Mouse (Mus musculus) hindbrain, embryonic 16.5 days (tissue): ENCODE measurements at regions not wholly inside any gene's neighbourhood (a gene's known extent, or its start where the extent isn't known, plus 50 kb on each side); places are given as distances from the start of the nearest gene placed in this dataset.

Experiments
- ATAC-seq: fragments of 200-750 bp; cut with Nextera tagmentation; 2 replicates; pipeline ENCODE4 v1.8.0; 2017; ENCODE audit warnings: moderate TSS enrichment, moderate library complexity
- H3K27ac ChIP-seq: fragments of 300-500 bp; sonication (generic); 2 replicates; pipeline ENCODE4 v1.5.1; 2014; ENCODE audit warnings: low read depth, mild to moderate bottlenecking, control low read depth, low read length, moderate library complexity
- H3K27me3 ChIP-seq: fragments of 300-500 bp; sonication (generic); replicated peaks from 2 replicates; pipeline ENCODE4 v1.6.1; 2014; ENCODE audit warnings: low read length; ENCODE audit not compliant: control insufficient read depth, insufficient read depth
- H3K36me3 ChIP-seq: fragments of 300-500 bp; sonication (generic); 2 replicates; pipeline ENCODE4 v1.6.1; 2014; ENCODE audit warnings: mild to moderate bottlenecking, low read length, moderate library complexity, mixed read lengths; ENCODE audit not compliant: control insufficient read depth, insufficient read depth
- H3K4me1 ChIP-seq: fragments of 300-500 bp; sonication (generic); 2 replicates; pipeline ENCODE4 v1.6.1; 2014; ENCODE audit warnings: low read depth, low read length; ENCODE audit not compliant: control insufficient read depth, insufficient read depth
- H3K4me2 ChIP-seq: fragments of 300-500 bp; sonication (generic); 2 replicates; pipeline ENCODE4 v1.6.1; 2014; ENCODE audit warnings: mild to moderate bottlenecking, low read length, control low read depth, moderate library complexity
- H3K4me3 ChIP-seq: fragments of 300-500 bp; sonication (generic); 2 replicates; pipeline ENCODE4 v1.5.1; 2014; ENCODE audit warnings: mild to moderate bottlenecking, low read length, control low read depth, moderate library complexity
- H3K9ac ChIP-seq: fragments of 300-500 bp; sonication (generic); 2 replicates; pipeline ENCODE4 v1.6.1; 2014; ENCODE audit warnings: low read depth, mild to moderate bottlenecking, control low read depth, low read length, moderate library complexity
- H3K9me3 ChIP-seq: fragments of 300-500 bp; sonication (generic); 2 replicates; pipeline ENCODE4 v1.6.1; 2014; ENCODE audit warnings: mild to moderate bottlenecking, low read length, moderate library complexity; ENCODE audit not compliant: control insufficient read depth
- WGBS: fragments of 180-500 bp; shearing (Covaris S2); extraction: QIAGEN DNeasy Blood & Tissue Kit; methylation state at CpG from one replicate; pipeline ENCODE4 v1.1.7; 2014; 5-methylcytosine and 5-hydroxymethylcytosine counted together

- no peaks in the 10 kb centered on the region for H3K36me3 ChIP-seq
- 87% methylated on average over 10 of the region's 10 CpGs for WGBS
- no peak for ATAC-seq
- H3K27ac ChIP-seq: no peak overlapping the region
- no peaks in the 10 kb centered on the region for H3K27me3 ChIP-seq
- H3K4me3 ChIP-seq: no peak overlapping the region
- no peak overlapping the region for H3K9ac ChIP-seq
- no peaks in the 10 kb centered on the region for H3K4me1 ChIP-seq
- H3K9me3 ChIP-seq: no peaks in the 10 kb centered on the region
- no peak overlapping the region for H3K4me2 ChIP-seq
Observed at GRCm38 (mm10) chr6:51279491-51279890, 153.0 kb upstream of the Nfe2l3 start.

- Histone ChIP-seq H3K4me3 (no peak overlapping the region), H3K9me3 (no peaks in the 10 kb centered on the region), H3K4me2 (no peak overlapping the region), H3K9ac (no peak overlapping the region), H3K27me3 (no peaks in the 10 kb centered on the region), H3K36me3 (no peaks in the 10 kb centered on the region), H3K4me1 (no peaks in the 10 kb centered on the region), H3K27ac (no peak overlapping the region)
- no peak for ATAC-seq
- WGBS: 81% methylated on average over 7 of the region's 7 CpGs
Observed at GRCm38 (mm10) chr6:51280231-51280630, 152.2 kb upstream of the Nfe2l3 start.

- Histone ChIP-seq H3K9me3 (no peaks in the 10 kb centered on the region), H3K27ac (no peak overlapping the region), H3K4me2 (no peak overlapping the region), H3K4me1 (no peaks in the 10 kb centered on the region), H3K9ac (no peak overlapping the region), H3K27me3 (no peaks in the 10 kb centered on the region), H3K36me3 (no peaks in the 10 kb centered on the region), H3K4me3 (no peak overlapping the region)
- WGBS: 84% methylated on average over 11 of the region's 11 CpGs
- ATAC-seq: no peak
Observed at GRCm38 (mm10) chr6:51283916-51284706, 148.4 kb upstream of the Nfe2l3 start.

GRCm38 (mm10) chr6:51284881-51285280, 147.6 kb upstream of the Nfe2l3 start:
- 78% methylated on average over 9 of the region's 9 CpGs for WGBS
- Histone ChIP-seq H3K4me1 (no peaks in the 10 kb centered on the region), H3K9me3 (no peaks in the 10 kb centered on the region), H3K9ac (no peak overlapping the region), H3K4me3 (no peak overlapping the region), H3K36me3 (no peaks in the 10 kb centered on the region), H3K27ac (no peak overlapping the region), H3K27me3 (no peaks in the 10 kb centered on the region), H3K4me2 (no peak overlapping the region)
- ATAC-seq: no peak

- no peak overlapping the region for H3K9ac ChIP-seq
- no peak overlapping the region for H3K4me2 ChIP-seq
- 83% methylated on average over 2 of the region's 2 CpGs for WGBS
- no peaks in the 10 kb centered on the region for H3K27me3 ChIP-seq
- no peaks in the 10 kb centered on the region for H3K9me3 ChIP-seq
- H3K27ac ChIP-seq: no peak overlapping the region
- H3K4me1 ChIP-seq: no peaks in the 10 kb centered on the region
- ATAC-seq: no peak
- H3K36me3 ChIP-seq: no peaks in the 10 kb centered on the region
- H3K4me3 ChIP-seq: no peak overlapping the region
Observed at GRCm38 (mm10) chr6:51286836-51287235, 145.6 kb upstream of the Nfe2l3 start.

- H3K4me3 ChIP-seq: no peak overlapping the region
- no peak for ATAC-seq
- no peak overlapping the region for H3K9ac ChIP-seq
- no peak overlapping the region for H3K4me2 ChIP-seq
- H3K27ac ChIP-seq: no peak overlapping the region
- H3K36me3 ChIP-seq: no peaks in the 10 kb centered on the region
- no peaks in the 10 kb centered on the region for H3K9me3 ChIP-seq
- no peaks in the 10 kb centered on the region for H3K4me1 ChIP-seq
- 74% methylated on average over 2 of the region's 2 CpGs for WGBS
- H3K27me3 ChIP-seq: no peaks in the 10 kb centered on the region
Observed at GRCm38 (mm10) chr6:51287383-51287782, 145.1 kb upstream of the Nfe2l3 start.

GRCm38 (mm10) chr6:51287807-51288206, 144.7 kb upstream of the Nfe2l3 start:
- WGBS: 75% methylated on average over 6 of the region's 6 CpGs
- no peaks in the 10 kb centered on the region for H3K36me3 ChIP-seq
- H3K27me3 ChIP-seq: no peaks in the 10 kb centered on the region
- no peak overlapping the region for H3K4me2 ChIP-seq
- H3K4me3 ChIP-seq: no peak overlapping the region
- H3K27ac ChIP-seq: no peak overlapping the region
- no peak for ATAC-seq
- no peaks in the 10 kb centered on the region for H3K4me1 ChIP-seq
- H3K9me3 ChIP-seq: no peaks in the 10 kb centered on the region
- H3K9ac ChIP-seq: no peak overlapping the region

- H3K36me3 ChIP-seq: no peaks in the 10 kb centered on the region
- ATAC-seq: no peak
Observed at GRCm38 (mm10) chr6:51288306-51289066, 144.0 kb upstream of the Nfe2l3 start.

GRCm38 (mm10) chr6:51289067-51289725, 143.3 kb upstream of the Nfe2l3 start:
- Histone ChIP-seq H3K27me3 (no peaks in the 10 kb centered on the region), H3K4me3 (no peak overlapping the region), H3K9ac (no peak overlapping the region), H3K4me2 (no peak overlapping the region), H3K9me3 (no peaks in the 10 kb centered on the region), H3K27ac (no peak overlapping the region), H3K4me1 (no peaks in the 10 kb centered on the region), H3K36me3 (no peaks in the 10 kb centered on the region)
- no peak for ATAC-seq
- 64% methylated on average over 6 of the region's 6 CpGs for WGBS

More at GRCm38 (mm10) chr6:51288306-51289066, 144.0 kb upstream of the Nfe2l3 start:
- Histone ChIP-seq H3K9me3 (no peaks in the 10 kb centered on the region), H3K9ac (no peak overlapping the region), H3K4me1 (no peaks in the 10 kb centered on the region), H3K4me3 (no peak overlapping the region), H3K4me2 (no peak overlapping the region), H3K27ac (no peak overlapping the region), H3K27me3 (no peaks in the 10 kb centered on the region)
- 85% methylated on average over 7 of the region's 7 CpGs for WGBS
